Mouse (Mus musculus) olfactory bulb, adult 2 months (tissue): ENCODE data around the gene Stat5a.

Experiments used
- CTCF ChIP-seq: fragments of 200-500 bp; IDR thresholded peaks from 2 replicates; pipeline ENCODE4 v1.5.1; 2012; ENCODE audit warnings: low read depth, mild to moderate bottlenecking, low read length, moderate library complexity; ENCODE audit not compliant: insufficient read depth
- POLR2A ChIP-seq: fragments of 200-500 bp; IDR thresholded peaks from 2 replicates; pipeline ENCODE4 v1.6.1; 2012; ENCODE audit warnings: mild to moderate bottlenecking, low read depth, low read length, moderate library complexity; ENCODE audit not compliant: insufficient read depth

DNA sequence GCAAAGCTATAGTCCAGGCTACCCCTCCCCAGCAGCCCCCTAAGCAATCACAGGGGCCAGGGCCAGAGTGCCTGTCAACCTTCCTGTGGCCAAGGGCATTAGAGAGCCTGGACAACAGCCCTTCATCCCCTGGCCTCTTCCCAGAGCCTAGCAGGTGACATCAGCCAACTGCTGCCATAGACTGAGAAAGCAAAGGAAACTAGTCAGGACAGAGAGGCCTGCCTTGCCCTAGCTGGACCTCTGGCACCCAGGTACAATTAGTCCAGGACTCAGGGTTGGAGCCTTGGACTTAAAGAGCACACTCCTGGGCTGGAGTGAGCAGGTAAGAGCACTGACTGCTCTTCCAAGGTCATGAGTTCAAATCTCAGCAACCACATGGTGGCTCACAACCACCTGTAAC is 26.3 kb downstream of the Stat5a start:
- TF ChIP-seq CTCF: no peak
- TF ChIP-seq POLR2A: no peak
